Mouse (Mus musculus) lung, postnatal 0 days (tissue): Measurements from ENCODE around the gene B3gnt8.

Experiments used
- CTCF ChIP-seq: IDR thresholded peaks from 2 replicates; pipeline ENCODE4 v1.5.1; 2016; ENCODE audit warnings: antibody characterized with exemption, mild to moderate bottlenecking
- EP300 ChIP-seq: IDR thresholded peaks from 2 replicates; pipeline ENCODE4 v1.6.1; 2016; ENCODE audit warnings: antibody characterized with exemption, mild to moderate bottlenecking, control low read depth

- TF ChIP-seq CTCF (no peak), EP300 (no peak)
Measured at GRCm38 (mm10) chr7:25677013-25677412, 50.6 kb downstream of the B3gnt8 start.
